In genomic region chr4:110152103-110152946, GRCm38 (mm10) we compare ENCODE assay signal across 8 mouse cellular contexts.
DNase-seq lines count a peak whose midpoint lies in the region; ATAC-seq and TF ChIP-seq lines count a peak whose summit lies in the region.

No protein-coding gene starts in this region.

- 0 out of 2 replicates have a peak, but pooled peaks have one; percentile 7 for ATAC-seq in lung, embryonic 16.5 days (ENCODE audit: low read depth)
- peak; percentile 96 for ATAC-seq in hindbrain, postnatal 0 days
- ATAC-seq in intestine, embryonic 16.5 days = no peak

- H3K27me3 ChIP-seq in lung, embryonic 16.5 days (ENCODE audit: control insufficient read depth, insufficient read depth, low read depth, low read length) = no peaks in the 10 kb centered on the region
- no peaks in the 10 kb centered on the region for H3K27me3 ChIP-seq in hindbrain, postnatal 0 days (ENCODE audit: insufficient read depth, low read length)
- H3K27me3 ChIP-seq in intestine, embryonic 16.5 days (replicated peaks; ENCODE audit: control insufficient read depth, insufficient read depth, low read length) = no peaks in the 10 kb centered on the region

- H3K9me3 ChIP-seq in lung, embryonic 16.5 days (ENCODE audit: control insufficient read depth, low read length) = no peaks in the 10 kb centered on the region
- no peaks in the 10 kb centered on the region for H3K9me3 ChIP-seq in hindbrain, postnatal 0 days (ENCODE audit: low read length)
- H3K9me3 ChIP-seq in intestine, embryonic 16.5 days (ENCODE audit: control insufficient read depth, low read length) = no peaks in the 10 kb centered on the region

- H3K9ac ChIP-seq in lung, embryonic 16.5 days (ENCODE audit: low read length) = no peak overlapping the region
- H3K9ac ChIP-seq in hindbrain, postnatal 0 days (replicated peaks; ENCODE audit: low read length) = no peak overlapping the region
- no peak overlapping the region for H3K9ac ChIP-seq in intestine, embryonic 16.5 days (ENCODE audit: low read depth, low read length)

- H3K36me3 ChIP-seq in lung, embryonic 16.5 days (ENCODE audit: control insufficient read depth, insufficient read depth, low read length) = no peaks in the 10 kb centered on the region
- no peaks in the 10 kb centered on the region for H3K36me3 ChIP-seq in hindbrain, postnatal 0 days (ENCODE audit: insufficient read depth, low read length)
- no peaks in the 10 kb centered on the region for H3K36me3 ChIP-seq in intestine, embryonic 16.5 days (ENCODE audit: control insufficient read depth, insufficient read depth, low read length)

- H3K4me1 ChIP-seq in lung, embryonic 16.5 days (replicated peaks; ENCODE audit: control insufficient read depth, insufficient read depth, low read length) = no peaks in the 10 kb centered on the region; the same call in 1 of the 2 replicates
- H3K4me1 ChIP-seq in hindbrain, postnatal 0 days (ENCODE audit: insufficient read depth, low read length) = peaks cover 16% of the 10 kb centered on the region
- no peaks in the 10 kb centered on the region for H3K4me1 ChIP-seq in intestine, embryonic 16.5 days (ENCODE audit: control insufficient read depth, insufficient read depth, low read length)

- 27% methylated on average over 15 of the region's 15 CpGs for WGBS in lung, embryonic 16.5 days
- 4% methylated on average over 15 of the region's 15 CpGs for WGBS in hindbrain, postnatal 0 days
- 21% methylated on average over 15 of the region's 15 CpGs for WGBS in intestine, embryonic 16.5 days

- no peak overlapping the region for H3K4me3 ChIP-seq in lung, embryonic 16.5 days (ENCODE audit: low read length)
- no peak overlapping the region for H3K4me3 ChIP-seq in hindbrain, postnatal 0 days (ENCODE audit: low read length)
- H3K4me3 ChIP-seq in intestine, embryonic 16.5 days (ENCODE audit: low read length) = no peak overlapping the region

- no peak; the same call in 1 of the 2 replicates for TF ChIP-seq CTCF in hindbrain, postnatal 0 days (IDR thresholded peaks at IDR 0.05; ENCODE audit: low read depth)

- no peak overlapping the region for H3K27ac ChIP-seq in lung, embryonic 16.5 days (ENCODE audit: low read length)
- H3K27ac ChIP-seq in hindbrain, postnatal 0 days = peak overlapping the region; percentile 78
- H3K27ac ChIP-seq in intestine, embryonic 16.5 days (ENCODE audit: low read length) = no peak overlapping the region

- DNase-seq in lung, postnatal 4 days = no peak
- peak; percentile 89 for DNase-seq in embryo, embryonic 11 days
- peak; percentile 91 for DNase-seq in hindbrain, postnatal 0 days (ENCODE audit: low spot score)
- peak; percentile 79 for DNase-seq in retina, embryonic 14.5 days (ENCODE audit: low spot score)
- DNase-seq in adrenal gland, postnatal 4 days (ENCODE audit: low spot score in 2 of 2) = no peak
- no peak for DNase-seq in T-cell, adult 2 months (ENCODE audit: low spot score)

- no peak overlapping the region for H3K4me2 ChIP-seq in lung, embryonic 16.5 days (ENCODE audit: low read depth, low read length)
- H3K4me2 ChIP-seq in hindbrain, postnatal 0 days (ENCODE audit: low read depth, low read length) = peak overlapping the region; percentile 24
- no peak overlapping the region for H3K4me2 ChIP-seq in intestine, embryonic 16.5 days (ENCODE audit: low read depth, low read length)

Comparison
In these comparisons a context has a peak if more than half of its experiments do, and no peak if none do; other contexts are left out.
1. DNase-seq: peak in embryo, embryonic 11 days (single experiment), hindbrain, postnatal 0 days (single experiment) and retina, embryonic 14.5 days (single experiment); none in lung, postnatal 4 days (0 of 2), adrenal gland, postnatal 4 days (0 of 2) and T-cell, adult 2 months (single experiment).